ENCODE assay signal across 7 mouse cellular contexts in the genomic region with DNA sequence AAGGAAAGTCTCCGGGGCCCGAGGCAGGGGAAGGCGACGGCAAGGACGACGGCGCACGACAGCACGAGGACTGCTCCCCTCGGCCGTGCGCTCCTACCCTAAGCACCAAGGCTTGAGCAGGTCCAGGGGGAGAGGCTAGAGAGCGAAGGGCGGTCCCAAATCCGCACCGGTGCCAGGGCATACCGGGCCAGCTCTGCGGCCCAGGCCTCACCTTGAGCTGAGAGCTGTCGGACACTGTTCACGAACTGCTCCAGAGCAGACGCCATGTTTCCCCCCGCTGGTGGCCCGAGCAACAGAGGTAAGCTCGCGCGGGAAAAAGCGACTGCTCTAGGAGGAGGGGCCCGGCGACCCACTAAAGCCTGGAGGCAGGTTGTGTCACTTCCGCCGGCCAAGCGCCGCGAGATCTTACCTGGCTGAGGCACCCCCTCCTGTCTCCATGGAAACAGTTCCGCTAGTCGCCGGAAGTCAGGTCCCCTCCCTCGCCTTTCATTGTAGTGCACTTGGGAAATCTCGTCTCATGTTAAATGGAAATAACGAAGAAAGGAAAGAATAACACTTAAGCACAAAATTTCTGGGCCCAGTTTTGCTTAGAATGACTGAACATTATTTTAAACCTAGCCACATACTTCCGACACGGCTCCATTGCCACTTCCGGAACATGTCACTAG. TPM values are rescaled to one million over a fixed set of nuclear protein-coding genes. Genes with fewer than 3 reads are reported as not detected.
DNase-seq lines count a peak whose midpoint lies in the region; ATAC-seq and TF ChIP-seq lines count a peak whose summit lies in the region.

A gene (minus strand): TSS at position 380 of the 668 bp plus-strand sequence.

- H3K9me3 ChIP-seq in embryonic facial prominence, embryonic 10.5 days = no peaks in the 10 kb centered on the region
- H3K9me3 ChIP-seq in intestine, postnatal 0 days (ENCODE audit: control insufficient read depth) = no peaks in the 10 kb centered on the region
- no peaks in the 10 kb centered on the region for H3K9me3 ChIP-seq in midbrain, embryonic 12.5 days

- peak within 1 kb of the TSS; percentile 85 for H3K9ac ChIP-seq in intestine, postnatal 0 days (ENCODE audit: low read depth, low read length)
- H3K9ac ChIP-seq in midbrain, embryonic 12.5 days (replicated peaks) = peak within 1 kb of the TSS; percentile 75

- intact Hi-C loops in left cerebral cortex, postnatal 4 days (cut with DNase I) = no loop called here

- H3K4me1 ChIP-seq in embryonic facial prominence, embryonic 10.5 days = peaks cover 26% of the 10 kb centered on the region
- peaks cover 12% of the 10 kb centered on the region; the same call in 1 of the 2 replicates for H3K4me1 ChIP-seq in intestine, postnatal 0 days (replicated peaks; ENCODE audit: control insufficient read depth, insufficient read depth, low read length)
- H3K4me1 ChIP-seq in midbrain, embryonic 12.5 days = peaks cover 16% of the 10 kb centered on the region
- H3K4me1 ChIP-seq in small intestine, adult 2 months (ENCODE audit: control insufficient read depth, insufficient read depth, insufficient read length, low read length) = peaks cover 6% of the 10 kb centered on the region

- no peak for TF ChIP-seq CTCF in intestine, postnatal 0 days (IDR thresholded peaks at IDR 0.05; ENCODE audit: low read depth)
- TF ChIP-seq CTCF in small intestine, adult 2 months (IDR thresholded peaks at IDR 0.05; ENCODE audit: extremely low read depth, insufficient read length, insufficient replicate concordance, low read depth, low read length) = no peak

- no peaks in the 10 kb centered on the region for H3K27me3 ChIP-seq in embryonic facial prominence, embryonic 10.5 days (replicated peaks; ENCODE audit: low read depth, poor library complexity, severe bottlenecking)
- no peaks in the 10 kb centered on the region for H3K27me3 ChIP-seq in intestine, postnatal 0 days (replicated peaks; ENCODE audit: control insufficient read depth, insufficient read depth, low read length)
- H3K27me3 ChIP-seq in midbrain, embryonic 12.5 days = no peaks in the 10 kb centered on the region
- no peaks in the 10 kb centered on the region for H3K27me3 ChIP-seq in small intestine, adult 2 months (ENCODE audit: control insufficient read depth, insufficient read depth, low read length)

- peak within 1 kb of the TSS; percentile 98 for H3K4me3 ChIP-seq in embryonic facial prominence, embryonic 10.5 days
- H3K4me3 ChIP-seq in intestine, postnatal 0 days (ENCODE audit: low read depth, low read length) = peak within 1 kb of the TSS; percentile 87
- peak within 1 kb of the TSS; percentile 72 for H3K4me3 ChIP-seq in midbrain, embryonic 12.5 days
- H3K4me3 ChIP-seq in small intestine, adult 2 months (ENCODE audit: low read depth, low read length) = peak within 1 kb of the TSS; percentile 91

- H3K36me3 ChIP-seq in embryonic facial prominence, embryonic 10.5 days (replicated peaks) = peaks cover 31% of the 10 kb centered on the region
- H3K36me3 ChIP-seq in intestine, postnatal 0 days (ENCODE audit: control insufficient read depth, insufficient read depth) = peaks cover 19% of the 10 kb centered on the region
- peaks cover 21% of the 10 kb centered on the region for H3K36me3 ChIP-seq in midbrain, embryonic 12.5 days
- peaks cover 13% of the 10 kb centered on the region for H3K36me3 ChIP-seq in small intestine, adult 2 months (ENCODE audit: control insufficient read depth, insufficient read depth, low read length)

- WGBS in embryonic facial prominence, embryonic 10.5 days = 1% methylated on average over 43 of the region's 43 CpGs
- under 1% methylated on average over 43 of the region's 43 CpGs for WGBS in intestine, postnatal 0 days
- WGBS in midbrain, embryonic 12.5 days = 1% methylated on average over 43 of the region's 43 CpGs
- under 1% methylated on average over 42 of the region's 43 CpGs for WGBS in small intestine, adult 2 months

- TF ChIP-seq POLR2A in small intestine, adult 2 months (IDR thresholded peaks at IDR 0.05; ENCODE audit: low read depth, low read length) = peak; percentile 50

- peak; percentile 96 for DNase-seq in adrenal gland, postnatal 10 days
- DNase-seq in embryonic facial prominence, embryonic 10.5 days (ENCODE audit: low spot score) = peak; percentile 98
- no peak for DNase-seq in gonadal fat pad, adult 2 months (ENCODE audit: low read depth)
- DNase-seq in left cerebral cortex, postnatal 4 days = peak; percentile 98

- H3K27ac ChIP-seq in embryonic facial prominence, embryonic 10.5 days (replicated peaks) = peak within 1 kb of the TSS; percentile 99
- H3K27ac ChIP-seq in intestine, postnatal 0 days (ENCODE audit: low read depth, low read length) = peak within 1 kb of the TSS; percentile 97
- H3K27ac ChIP-seq in midbrain, embryonic 12.5 days (replicated peaks) = peak within 1 kb of the TSS; percentile 92
- H3K27ac ChIP-seq in small intestine, adult 2 months (ENCODE audit: insufficient read depth, low read depth, low read length) = peak within 1 kb of the TSS; percentile 94

- H3K4me2 ChIP-seq in intestine, postnatal 0 days (replicated peaks; ENCODE audit: low read depth) = peak within 1 kb of the TSS; percentile 62
- peak within 1 kb of the TSS; percentile 71 for H3K4me2 ChIP-seq in midbrain, embryonic 12.5 days (replicated peaks)

- peak; percentile 96 for ATAC-seq in intestine, postnatal 0 days
- ATAC-seq in midbrain, embryonic 12.5 days (ENCODE audit: low FRiP score, low read depth) = peak; percentile 96

RNA-seq across cellular contexts. Expression of the gene that starts here (rescaled TPM):
- total RNA-seq in adrenal gland, postnatal 10 days (2021) = 100 to 1,000 TPM in 1 of 2 experiments, 10 to 100 TPM in 1; 98.7 to 103 TPM
- polyA plus RNA-seq in embryonic facial prominence, embryonic 10.5 days (2016; fragmentation: Nextera tagmentation; extraction: Ambion mirVana) = 224 and 231 TPM in 2 replicates
- 24.4 and 27.1 TPM in 2 replicates for polyA plus RNA-seq in gonadal fat pad, adult 2 months (2012; rRNA removed)
- polyA plus RNA-seq in intestine, postnatal 0 days (2015; fragmentation: Nextera tagmentation; extraction: Ambion mirVana) = 84.4 and 85.6 TPM in 2 replicates
- 10 to 100 TPM; 83.2 to 87.3 TPM for total RNA-seq in left cerebral cortex, postnatal 4 days (2021)
- polyA plus RNA-seq in midbrain, embryonic 12.5 days (2016; fragmentation: Nextera tagmentation; extraction: Ambion mirVana) = 222 and 224 TPM in 2 replicates
- polyA plus RNA-seq in small intestine, adult 2 months (2012; rRNA removed) = 6.0 and 9.5 TPM in 2 replicates
